Comparison of ENCODE assay signal across 19 mouse cellular contexts in the genomic region with DNA sequence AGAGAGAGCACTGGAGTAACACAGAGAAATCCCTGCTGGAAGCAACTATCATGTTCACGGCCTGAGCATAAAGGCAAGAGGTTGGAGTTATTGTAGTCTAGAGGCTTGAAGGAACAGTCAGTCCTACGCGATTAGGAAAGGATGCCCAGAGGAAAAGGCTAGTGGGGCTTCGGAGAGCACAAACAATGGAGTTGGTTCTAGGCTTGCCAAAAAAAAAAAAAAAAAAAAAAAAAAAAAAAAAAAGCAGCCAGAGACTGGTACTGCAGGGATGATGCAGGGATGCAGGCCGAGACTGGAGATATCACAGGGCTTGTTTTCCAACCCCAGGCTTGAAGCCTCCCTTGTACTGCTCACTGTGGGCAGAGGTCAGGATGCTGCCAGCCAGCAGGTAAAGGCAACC. TPM values are rescaled to one million over a fixed set of nuclear protein-coding genes. Genes with fewer than 3 reads are reported as not detected.
DNase-seq lines count a peak whose midpoint lies in the region; ATAC-seq and TF ChIP-seq lines count a peak whose summit lies in the region.
"Had no signal": no experiment of that assay in that cellular context is flagged by ENCODE, and none has a peak within 500 bp of the region (broad histone marks: within the 10 kb centered on the region; RNA-seq: fewer than 3 reads in every experiment).

No protein-coding gene starts in this region.

- TF ChIP-seq CTCF in layer of hippocampus, adult 2 months (conservative IDR thresholded peaks at IDR 0.05) = no peak
- no peak for TF ChIP-seq CTCF in MEL (IDR thresholded peaks at IDR 0.05 in 2 of 3, conservative IDR thresholded peaks at IDR 0.05 in 1 of 3; ENCODE audit: control insufficient read depth in 1 of 3, insufficient read depth in 1 of 3, low read depth in 2 of 3, low read length in 3 of 3, poor library complexity in 1 of 3, severe bottlenecking in 1 of 3)

- 88% methylated on average over 5 of the region's 5 CpGs for WGBS in intestine, embryonic 15.5 days

- H3K79me2 ChIP-seq in MEL (ENCODE audit: control insufficient read depth, insufficient read depth, low read length, poor library complexity) = no peaks in the 10 kb centered on the region

- H3K4me1 ChIP-seq in MEL (ENCODE audit: control insufficient read depth in 1 of 2, insufficient read depth in 2 of 2, low read length in 2 of 2) = peaks cover 17 to 19% of the 10 kb centered on the region in 2 experiments
- H3K4me1 ChIP-seq in intestine, embryonic 15.5 days (replicated peaks) = no peaks in the 10 kb centered on the region
- H3K4me1 ChIP-seq: forebrain, embryonic 13.5 days; heart, embryonic 12.5 days; hindbrain, embryonic 13.5 days; neural tube, embryonic 12.5 days had no signal

- no peaks in the 10 kb centered on the region for H3K9me3 ChIP-seq in MEL (replicated peaks; ENCODE audit: insufficient read depth, low read length)
- H3K9me3 ChIP-seq in intestine, embryonic 15.5 days = no peaks in the 10 kb centered on the region
- H3K9me3 ChIP-seq: forebrain, embryonic 13.5 days; heart, embryonic 12.5 days; hindbrain, embryonic 13.5 days; neural tube, embryonic 12.5 days had no signal

- no peak overlapping the region for H3K9ac ChIP-seq in MEL (ENCODE audit: control insufficient read depth, low read depth, low read length, poor library complexity, severe bottlenecking)
- no peak overlapping the region for H3K9ac ChIP-seq in intestine, embryonic 15.5 days
- H3K9ac ChIP-seq: forebrain, embryonic 13.5 days; heart, embryonic 12.5 days; hindbrain, embryonic 13.5 days; neural tube, embryonic 12.5 days had no signal

- peak overlapping the region; percentile 79 for H3K27ac ChIP-seq in layer of hippocampus, adult 2 months
- no peak overlapping the region for H3K27ac ChIP-seq in MEL (ENCODE audit: control insufficient read depth, low read depth, low read length)
- no peak overlapping the region for H3K27ac ChIP-seq in intestine, embryonic 15.5 days
- H3K27ac ChIP-seq: forebrain, embryonic 13.5 days; hindbrain, embryonic 13.5 days; neural tube, embryonic 12.5 days had no signal

- H3K4me2 ChIP-seq in intestine, embryonic 15.5 days (replicated peaks) = no peak overlapping the region
- H3K4me2 ChIP-seq: forebrain, embryonic 13.5 days; heart, embryonic 12.5 days; hindbrain, embryonic 13.5 days; neural tube, embryonic 12.5 days had no signal

- no peak for TF ChIP-seq EP300 in MEL (IDR thresholded peaks at IDR 0.05; ENCODE audit: low read depth in 1 of 2, low read length in 2 of 2)

- DNase-seq in layer of hippocampus, adult 2 months (ENCODE audit: low spot score in 2 of 2) = no peak
- no peak for DNase-seq in layer of hippocampus, adult 9-10 months (ENCODE audit: low spot score)
- DNase-seq in right cerebral cortex, adult 18-20 months = peak; percentile 16
- no peak for DNase-seq in right cerebral cortex, adult 2 months (ENCODE audit: low spot score in 2 of 2)
- DNase-seq in MEL (ENCODE audit: low read depth, low spot score) = no peak
- peak; percentile 80 for DNase-seq in brain, adult 2 months (ENCODE audit: low read depth, low spot score)
- DNase-seq: adrenal gland, postnatal 14 days; cerebellum, adult 18-20 months; kidney, postnatal 4 days; layer of hippocampus, postnatal 36 days; left cerebral cortex, postnatal 4 days; liver; lung, adult 18-20 months had no signal

- ATAC-seq in intestine, embryonic 15.5 days = no peak
- ATAC-seq: forebrain, embryonic 13.5 days had no signal

- peaks cover 0 to 8% of the 10 kb centered on the region in 2 experiments; a peak in 2 of 4 replicates for H3K36me3 ChIP-seq in MEL (ENCODE audit: control insufficient read depth in 1 of 2, insufficient read depth in 2 of 2, low read length in 2 of 2)
- H3K36me3 ChIP-seq in intestine, embryonic 15.5 days = no peaks in the 10 kb centered on the region
- H3K36me3 ChIP-seq: heart, embryonic 12.5 days; hindbrain, embryonic 13.5 days; neural tube, embryonic 12.5 days had no signal

- H3K27me3 ChIP-seq in MEL (ENCODE audit: control insufficient read depth in 1 of 2, insufficient read depth in 2 of 2, low read length in 2 of 2) = no peaks in the 10 kb centered on the region
- H3K27me3 ChIP-seq in intestine, embryonic 15.5 days (replicated peaks) = no peaks in the 10 kb centered on the region
- H3K27me3 ChIP-seq: forebrain, embryonic 13.5 days; heart, embryonic 12.5 days; hindbrain, embryonic 13.5 days; neural tube, embryonic 12.5 days had no signal

- TF ChIP-seq POLR2A in MEL (IDR thresholded peaks at IDR 0.05; ENCODE audit: control insufficient read depth in 1 of 2, insufficient read depth in 1 of 2, low read depth in 1 of 2, low read length in 2 of 2, poor library complexity in 1 of 2) = no peak

- TF ChIP-seq RAD21 in MEL (IDR thresholded peaks at IDR 0.05; ENCODE audit: low read depth, low read length) = no peak

- no peak overlapping the region for H3K4me3 ChIP-seq in layer of hippocampus, adult 2 months
- H3K4me3 ChIP-seq in MEL (ENCODE audit: control insufficient read depth in 1 of 2, insufficient read depth in 1 of 2, low read depth in 2 of 2, low read length in 2 of 2) = no peak overlapping the region
- no peak overlapping the region for H3K4me3 ChIP-seq in intestine, embryonic 15.5 days (replicated peaks)
- H3K4me3 ChIP-seq: erythroblast, embryonic 14.5 days; forebrain, embryonic 13.5 days; heart, embryonic 12.5 days; hindbrain, embryonic 13.5 days; neural tube, embryonic 12.5 days had no signal

TF ChIP-seq in MEL, 35 proteins besides CTCF, POLR2A, EP300 and RAD21:
- TF ChIP-seq ZNF384 (IDR thresholded peaks at IDR 0.05; ENCODE audit: low read depth, low read length) = peak; percentile 77
- TF ChIP-seq UBTF (IDR thresholded peaks at IDR 0.05; ENCODE audit: borderline replicate concordance, insufficient read depth, low read depth, low read length) = no peak

RNA-seq across cellular contexts. Expression of a gene that starts 19.2 kb away (rescaled TPM):
- 10 to 100 TPM; 40.0 to 41.7 TPM for total RNA-seq in layer of hippocampus, adult 2 months (2021)
- total RNA-seq in MEL (2012; rRNA removed) = 4.6 and 5.9 TPM in 2 replicates
- polyA plus RNA-seq in MEL (2012; ENCODE audit: insufficient read depth in 1 of 2, insufficient read length in 2 of 2, low read depth in 1 of 2, low replicate concordance in 2 of 2, missing spikeins in 1 of 2) = 10 to 100 TPM in 1 of 2 experiments, not detected in 1; 11.4 TPM
- polyA plus RNA-seq in intestine, embryonic 15.5 days (2015; fragmentation: Nextera tagmentation; extraction: Ambion mirVana) = 55.3 and 61.6 TPM in 2 replicates
- polyA plus RNA-seq: erythroblast, embryonic 14.5 days had no signal

Comparison
In these comparisons a context has a peak if more than half of its experiments do, and no peak if none do; other contexts are left out.
1. DNase-seq: peak in right cerebral cortex, adult 18-20 months (single experiment) and brain, adult 2 months (single experiment); none in layer of hippocampus, adult 2 months (0 of 2), layer of hippocampus, adult 9-10 months (single experiment), right cerebral cortex, adult 2 months (0 of 2) and MEL (single experiment).